In genomic region chr17:26506031-26506641, GRCm38 (mm10) we compare ENCODE assay signal across 8 mouse cellular contexts. TPM values are rescaled to one million over a fixed set of nuclear protein-coding genes. Genes with fewer than 3 reads are reported as not detected.
DNase-seq lines count a peak whose midpoint lies in the region; ATAC-seq lines count a peak whose summit lies in the region.

No protein-coding gene starts in this region.

- peak overlapping the region; percentile 97 for H3K9ac ChIP-seq in heart, embryonic 13.5 days
- peak overlapping the region; percentile 95 for H3K9ac ChIP-seq in midbrain, embryonic 12.5 days (replicated peaks)

- peak overlapping the region; percentile 86 for H3K4me3 ChIP-seq in erythroblast, embryonic 14.5 days (replicated peaks)
- peak overlapping the region; percentile 88 for H3K4me3 ChIP-seq in heart, embryonic 13.5 days
- H3K4me3 ChIP-seq in midbrain, embryonic 12.5 days: peak overlapping the region; percentile 75

- peak overlapping the region; percentile 100 for H3K27ac ChIP-seq in heart, embryonic 13.5 days (replicated peaks)
- no peak overlapping the region for H3K27ac ChIP-seq in midbrain, embryonic 12.5 days (replicated peaks)

- H3K36me3 ChIP-seq in erythroblast, embryonic 14.5 days (ENCODE audit: control insufficient read depth): peaks cover 61% of the 10 kb centered on the region
- peaks cover 22% of the 10 kb centered on the region for H3K36me3 ChIP-seq in heart, embryonic 13.5 days
- peaks cover 11% of the 10 kb centered on the region for H3K36me3 ChIP-seq in midbrain, embryonic 12.5 days

- H3K4me1 ChIP-seq in erythroblast, embryonic 14.5 days (ENCODE audit: control insufficient read depth): peaks cover 70% of the 10 kb centered on the region
- H3K4me1 ChIP-seq in heart, embryonic 13.5 days: peaks cover 72% of the 10 kb centered on the region
- peaks cover 61% of the 10 kb centered on the region for H3K4me1 ChIP-seq in midbrain, embryonic 12.5 days

- peak overlapping the region; percentile 96 for H3K4me2 ChIP-seq in heart, embryonic 13.5 days
- peak overlapping the region; percentile 76 for H3K4me2 ChIP-seq in midbrain, embryonic 12.5 days (replicated peaks)

- DNase-seq in cerebellum, adult 8-10 months: peak; percentile 48
- peak; percentile 66 to 85 for DNase-seq in kidney, postnatal 25 days
- DNase-seq in frontal cortex, postnatal 10 days (ENCODE audit: low spot score in 2 of 2): no peak
- no peak for DNase-seq in layer of hippocampus, adult 9-11 months

- H3K9me3 ChIP-seq in erythroblast, embryonic 14.5 days (ENCODE audit: control insufficient read depth, low read length): no peaks in the 10 kb centered on the region
- no peaks in the 10 kb centered on the region for H3K9me3 ChIP-seq in heart, embryonic 13.5 days
- H3K9me3 ChIP-seq in midbrain, embryonic 12.5 days: no peaks in the 10 kb centered on the region

- 56% methylated on average over 14 of the region's 14 CpGs for WGBS in heart, embryonic 13.5 days
- 86% methylated on average over 14 of the region's 14 CpGs for WGBS in midbrain, embryonic 12.5 days

- H3K27me3 ChIP-seq in erythroblast, embryonic 14.5 days (ENCODE audit: control insufficient read depth): no peaks in the 10 kb centered on the region; the same call in 1 of the 2 replicates
- no peaks in the 10 kb centered on the region for H3K27me3 ChIP-seq in heart, embryonic 13.5 days (replicated peaks)
- H3K27me3 ChIP-seq in midbrain, embryonic 12.5 days: peaks cover 6% of the 10 kb centered on the region; the same call in 1 of the 2 replicates

- ATAC-seq in erythroblast, adult 5-6 weeks (replicated peaks; ENCODE audit: low FRiP score, poor library complexity, severe bottlenecking): no peak
- ATAC-seq in heart, embryonic 13.5 days (ENCODE audit: extremely low read depth, insufficient number of reproducible peaks, low FRiP score, low TSS enrichment): no peak
- no peak for ATAC-seq in midbrain, embryonic 12.5 days (ENCODE audit: low FRiP score, low read depth)

RNA-seq across cellular contexts. Expression of gene Ergic1, which starts 55.2 kb away (rescaled TPM):
- 0.23 and 0.28 TPM in 2 replicates for polyA plus RNA-seq in erythroblast, embryonic 14.5 days (2012)
- total RNA-seq in erythroblast, adult 5-6 weeks (2015; ENCODE audit: low replicate concordance): 23.4 and 26.1 TPM in 2 replicates
- 2.1 and 10.3 TPM in 2 replicates for total RNA-seq in erythroblast, adult 5-6 weeks (2017; ENCODE audit: low replicate concordance)
- polyA plus RNA-seq in heart, embryonic 13.5 days (2015; fragmentation: Nextera tagmentation; extraction: Ambion mirVana): 103 and 121 TPM in 2 replicates
- 89.6 and 92.4 TPM in 2 replicates for polyA plus RNA-seq in midbrain, embryonic 12.5 days (2016; fragmentation: Nextera tagmentation; extraction: Ambion mirVana)

RNA-seq across cellular contexts. Expression of gene Dusp1, which starts 55.8 kb away (rescaled TPM):
- 107 and 129 TPM in 2 replicates for polyA plus RNA-seq in erythroblast, embryonic 14.5 days (2012)
- total RNA-seq in erythroblast, adult 5-6 weeks (2015; ENCODE audit: low replicate concordance): 54.8 and 66.0 TPM in 2 replicates
- total RNA-seq in erythroblast, adult 5-6 weeks (2017; ENCODE audit: low replicate concordance): 9.5 and 13.1 TPM in 2 replicates
- polyA plus RNA-seq in heart, embryonic 13.5 days (2015; fragmentation: Nextera tagmentation; extraction: Ambion mirVana): 32.8 and 33.1 TPM in 2 replicates
- 35.4 and 37.5 TPM in 2 replicates for polyA plus RNA-seq in midbrain, embryonic 12.5 days (2016; fragmentation: Nextera tagmentation; extraction: Ambion mirVana)

Comparison
In these comparisons a context has a peak if more than half of its experiments do, and no peak if none do; other contexts are left out.
1. DNase-seq: peak in cerebellum, adult 8-10 months (single experiment) and kidney, postnatal 25 days (2 of 2); none in frontal cortex, postnatal 10 days (0 of 2) and layer of hippocampus, adult 9-11 months (single experiment).
2. RNA of gene Ergic1, which starts 55.2 kb away (polyA plus RNA-seq): 103 to 121 TPM in heart, embryonic 13.5 days and 89.6 to 92.4 TPM in midbrain, embryonic 12.5 days; 0.23 to 0.28 TPM in erythroblast, embryonic 14.5 days; every median in the first group is over 10 times any median in the second.
3. Peak in every context shown above with its lines, with median percentiles within 50 percentile points of each other: H3K4me3 ChIP-seq.